Mouse (Mus musculus): Measurements from ENCODE around the gene Dnah5. TPM values are rescaled to one million over a fixed set of nuclear protein-coding genes. Genes with fewer than 3 reads are reported as not detected.

Dnah5 gene
- polyA plus RNA-seq (2016; fragmentation: Nextera tagmentation; extraction: Ambion mirVana): 0.06 and 0.09 TPM in 2 replicates

- no peak for DNase-seq (ENCODE audit: low spot score)
- Histone ChIP-seq H3K9me3 (no peaks in the 10 kb centered on the region), H3K27me3 (ENCODE audit: insufficient read depth, poor library complexity, severe bottlenecking) (no peaks in the 10 kb centered on the region), H3K36me3 (no peaks in the 10 kb centered on the region), H3K4me1 (replicated peaks) (peaks cover 14% of the 10 kb centered on the region; the same call in 1 of the 2 replicates), H3K4me3 (no peak within 1 kb of the TSS), H3K27ac (no peak within 1 kb of the TSS)
- 73% methylated on average over 20 of the region's 20 CpGs for WGBS
Observed at GRCm38 (mm10) chr15:28203111-28204075, at the start of gene Dnah5. Dnah5 (plus strand) TSS chr15:28203752.

DNA sequence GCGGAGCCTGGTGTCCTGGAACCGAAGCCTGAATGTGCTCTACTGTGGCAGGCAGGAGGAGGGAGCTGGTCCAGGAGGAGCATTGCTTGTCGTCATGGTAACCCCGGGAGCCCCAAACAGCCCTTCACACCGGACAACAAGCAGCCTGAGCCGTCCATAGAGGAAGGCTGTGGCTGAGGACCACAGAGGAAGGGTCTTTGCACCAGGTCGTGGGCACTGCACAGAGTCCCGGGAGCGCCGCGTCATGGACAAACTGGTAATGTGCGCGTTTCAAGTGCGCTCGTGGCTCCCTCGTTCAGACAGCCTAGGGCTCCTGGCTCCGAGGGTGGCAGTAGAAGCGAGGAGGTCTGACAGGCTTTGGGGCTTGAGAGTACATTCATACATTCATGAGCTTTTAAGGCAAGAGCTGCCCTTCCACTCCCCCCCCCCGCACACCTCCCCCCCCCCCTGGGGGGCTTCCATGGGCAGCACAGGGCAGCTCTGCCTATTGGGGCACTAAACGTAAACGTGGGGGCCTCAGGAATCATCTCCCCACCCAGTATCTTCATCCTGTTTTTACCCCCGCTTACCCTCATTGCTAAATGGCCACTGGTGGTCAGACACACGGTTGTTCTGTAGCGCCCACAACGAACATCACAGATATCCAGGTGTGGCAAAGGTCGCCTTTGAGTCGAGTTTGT lies 48.6 kb upstream of the Dnah5 start:
- H3K4me3 ChIP-seq: peak overlapping the region; percentile 48
- H3K27ac ChIP-seq: peak overlapping the region; percentile 43; the same call in 1 of the 2 replicates
- peak; percentile 80 for DNase-seq (ENCODE audit: low spot score)
- 5% methylated on average over 27 of the region's 27 CpGs for WGBS
- H3K9me3 ChIP-seq: no peaks in the 10 kb centered on the region
- no peaks in the 10 kb centered on the region for H3K36me3 ChIP-seq
- peaks cover 29% of the 10 kb centered on the region for H3K4me1 ChIP-seq (replicated peaks)
- H3K27me3 ChIP-seq (ENCODE audit: insufficient read depth, poor library complexity, severe bottlenecking): peaks cover 19% of the 10 kb centered on the region; the same call in 1 of the 2 replicates

GRCm38 (mm10) chr15:28158771-28159489 lies 44.6 kb upstream of the Dnah5 start:
- Histone ChIP-seq H3K9me3 (no peaks in the 10 kb centered on the region), H3K4me3 (peak overlapping the region; percentile 52), H3K27me3 (ENCODE audit: insufficient read depth, poor library complexity, severe bottlenecking) (peaks cover 17% of the 10 kb centered on the region; the same call in 1 of the 2 replicates), H3K36me3 (no peaks in the 10 kb centered on the region), H3K27ac (peak overlapping the region; percentile 82), H3K4me1 (replicated peaks) (peaks cover 29% of the 10 kb centered on the region)
- DNase-seq (ENCODE audit: low spot score): peak; percentile 57
- WGBS: 3% methylated on average over 19 of the region's 19 CpGs

GRCm38 (mm10) chr15:28162291-28162690 lies 41.3 kb upstream of the Dnah5 start:
- 91% methylated on average over 2 of the region's 2 CpGs for WGBS

DNA sequence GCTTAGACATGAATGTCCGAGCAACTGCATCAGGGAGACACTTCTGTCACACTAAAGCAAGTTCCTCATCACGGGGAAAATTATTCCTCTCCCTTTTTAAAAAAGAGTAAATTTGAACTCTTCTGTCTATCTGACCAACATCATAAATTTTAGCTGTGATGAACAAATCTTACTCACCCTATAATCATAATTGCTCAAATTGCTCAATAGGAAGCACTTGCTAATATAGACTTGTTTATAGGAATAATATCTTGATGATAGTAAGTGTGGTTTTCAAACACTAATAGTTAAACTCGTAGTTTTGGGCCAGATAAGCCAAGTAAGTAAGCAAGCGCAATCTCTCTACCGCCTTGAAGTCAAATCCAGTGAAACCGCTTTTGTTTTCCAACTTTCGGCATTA lies 38.3 kb upstream of the Dnah5 start:
- Histone ChIP-seq H3K27me3 (ENCODE audit: insufficient read depth, poor library complexity, severe bottlenecking) (no peaks in the 10 kb centered on the region), H3K4me3 (no peak overlapping the region), H3K36me3 (no peaks in the 10 kb centered on the region), H3K4me1 (replicated peaks) (no peaks in the 10 kb centered on the region), H3K9me3 (no peaks in the 10 kb centered on the region), H3K27ac (no peak overlapping the region)
- DNase-seq (ENCODE audit: low spot score): no peak
- WGBS: 89% methylated on average over 7 of the region's 7 CpGs

More at GRCm38 (mm10) chr15:28162291-28162690, 41.3 kb upstream of the Dnah5 start:
- Histone ChIP-seq H3K4me3 (no peak overlapping the region), H3K4me1 (replicated peaks) (peaks cover 14% of the 10 kb centered on the region), H3K27me3 (ENCODE audit: insufficient read depth, poor library complexity, severe bottlenecking) (0 out of 2 replicates have a peak, but pooled peaks cover 2% of the 10 kb centered on the region), H3K36me3 (no peaks in the 10 kb centered on the region), H3K9me3 (no peaks in the 10 kb centered on the region), H3K27ac (no peak overlapping the region)
- DNase-seq (ENCODE audit: low spot score): no peak

DNA sequence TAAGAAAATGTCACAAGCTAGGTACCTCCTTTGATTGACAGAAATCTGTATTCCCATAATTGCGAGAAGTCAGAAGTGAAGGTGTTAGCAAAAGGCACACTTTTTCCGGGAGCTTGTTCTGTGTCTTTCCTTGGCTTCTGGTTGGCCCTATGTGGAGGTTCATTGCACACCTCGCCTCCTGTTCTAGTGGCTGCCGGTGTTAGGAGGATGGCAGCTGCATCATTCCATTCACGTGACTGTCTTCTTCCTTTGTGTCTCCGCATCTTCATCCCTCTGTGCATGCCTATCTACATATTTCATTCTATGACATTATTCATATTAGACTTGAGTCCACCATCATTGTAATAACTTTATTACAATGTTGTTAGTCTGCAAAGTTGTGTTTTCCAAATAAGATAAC lies 37.5 kb upstream of the Dnah5 start:
- 90% methylated on average over 6 of the region's 6 CpGs for WGBS
- H3K27me3 ChIP-seq (ENCODE audit: insufficient read depth, poor library complexity, severe bottlenecking): no peaks in the 10 kb centered on the region

GRCm38 (mm10) chr15:28178951-28179350 lies 24.6 kb upstream of the Dnah5 start:
- no peaks in the 10 kb centered on the region for H3K4me1 ChIP-seq (replicated peaks)
- no peak overlapping the region for H3K4me3 ChIP-seq
- DNase-seq (ENCODE audit: low spot score): no peak
- no peak overlapping the region for H3K27ac ChIP-seq
- 91% methylated on average over 11 of the region's 11 CpGs for WGBS
- no peaks in the 10 kb centered on the region for H3K9me3 ChIP-seq
- no peaks in the 10 kb centered on the region for H3K36me3 ChIP-seq
- H3K27me3 ChIP-seq (ENCODE audit: insufficient read depth, poor library complexity, severe bottlenecking): no peaks in the 10 kb centered on the region

More for the DNA sequence above, 37.5 kb upstream of the Dnah5 start:
- Histone ChIP-seq H3K36me3 (no peaks in the 10 kb centered on the region), H3K4me3 (no peak overlapping the region), H3K4me1 (replicated peaks) (no peaks in the 10 kb centered on the region), H3K27ac (no peak overlapping the region), H3K9me3 (no peaks in the 10 kb centered on the region)
- DNase-seq (ENCODE audit: low spot score): no peak

- H3K27ac ChIP-seq: no peak overlapping the region
- DNase-seq (ENCODE audit: low spot score): no peak
- no peaks in the 10 kb centered on the region for H3K27me3 ChIP-seq (ENCODE audit: insufficient read depth, poor library complexity, severe bottlenecking)
- no peaks in the 10 kb centered on the region for H3K9me3 ChIP-seq
- no peak overlapping the region for H3K4me3 ChIP-seq
- no peaks in the 10 kb centered on the region for H3K4me1 ChIP-seq (replicated peaks)
- 87% methylated on average over 6 of the region's 6 CpGs for WGBS
- no peaks in the 10 kb centered on the region for H3K36me3 ChIP-seq
Observed at GRCm38 (mm10) chr15:28179556-28179955, 24.0 kb upstream of the Dnah5 start.

DNA sequence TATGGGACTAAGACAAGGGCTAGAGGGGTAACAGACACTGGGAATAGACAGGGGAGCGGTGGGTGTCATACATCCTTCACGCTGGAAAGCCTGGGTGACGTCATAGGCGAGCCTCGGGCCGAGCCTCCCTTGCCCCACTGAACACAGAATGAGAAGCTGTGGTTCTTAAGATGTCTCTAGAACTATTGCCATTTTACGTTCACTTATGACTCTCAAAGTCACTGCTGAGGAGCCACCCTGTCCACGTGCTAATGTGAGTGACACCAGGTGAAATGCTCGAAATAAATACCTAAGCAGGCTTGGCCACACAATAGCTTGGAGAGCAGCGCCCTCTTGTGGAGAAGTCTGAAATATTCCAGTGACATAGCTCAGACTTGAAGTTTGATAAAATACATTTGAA lies 21.7 kb upstream of the Dnah5 start:
- H3K27ac ChIP-seq: no peak overlapping the region
- H3K4me3 ChIP-seq: peak overlapping the region; percentile 47
- H3K36me3 ChIP-seq: no peaks in the 10 kb centered on the region
- WGBS: 16% methylated on average over 10 of the region's 10 CpGs
- no peaks in the 10 kb centered on the region for H3K4me1 ChIP-seq (replicated peaks)
- no peaks in the 10 kb centered on the region for H3K9me3 ChIP-seq
- peak; percentile 68 for DNase-seq (ENCODE audit: low spot score)
- no peaks in the 10 kb centered on the region for H3K27me3 ChIP-seq (ENCODE audit: insufficient read depth, poor library complexity, severe bottlenecking)

GRCm38 (mm10) chr15:28182567-28182966 lies 21.0 kb upstream of the Dnah5 start:
- Histone ChIP-seq H3K36me3 (no peaks in the 10 kb centered on the region), H3K4me3 (no peak overlapping the region), H3K27ac (no peak overlapping the region), H3K27me3 (ENCODE audit: insufficient read depth, poor library complexity, severe bottlenecking) (no peaks in the 10 kb centered on the region), H3K4me1 (replicated peaks) (no peaks in the 10 kb centered on the region), H3K9me3 (no peaks in the 10 kb centered on the region)
- no peak for DNase-seq (ENCODE audit: low spot score)
- 67% methylated on average over 3 of the region's 3 CpGs for WGBS

DNA sequence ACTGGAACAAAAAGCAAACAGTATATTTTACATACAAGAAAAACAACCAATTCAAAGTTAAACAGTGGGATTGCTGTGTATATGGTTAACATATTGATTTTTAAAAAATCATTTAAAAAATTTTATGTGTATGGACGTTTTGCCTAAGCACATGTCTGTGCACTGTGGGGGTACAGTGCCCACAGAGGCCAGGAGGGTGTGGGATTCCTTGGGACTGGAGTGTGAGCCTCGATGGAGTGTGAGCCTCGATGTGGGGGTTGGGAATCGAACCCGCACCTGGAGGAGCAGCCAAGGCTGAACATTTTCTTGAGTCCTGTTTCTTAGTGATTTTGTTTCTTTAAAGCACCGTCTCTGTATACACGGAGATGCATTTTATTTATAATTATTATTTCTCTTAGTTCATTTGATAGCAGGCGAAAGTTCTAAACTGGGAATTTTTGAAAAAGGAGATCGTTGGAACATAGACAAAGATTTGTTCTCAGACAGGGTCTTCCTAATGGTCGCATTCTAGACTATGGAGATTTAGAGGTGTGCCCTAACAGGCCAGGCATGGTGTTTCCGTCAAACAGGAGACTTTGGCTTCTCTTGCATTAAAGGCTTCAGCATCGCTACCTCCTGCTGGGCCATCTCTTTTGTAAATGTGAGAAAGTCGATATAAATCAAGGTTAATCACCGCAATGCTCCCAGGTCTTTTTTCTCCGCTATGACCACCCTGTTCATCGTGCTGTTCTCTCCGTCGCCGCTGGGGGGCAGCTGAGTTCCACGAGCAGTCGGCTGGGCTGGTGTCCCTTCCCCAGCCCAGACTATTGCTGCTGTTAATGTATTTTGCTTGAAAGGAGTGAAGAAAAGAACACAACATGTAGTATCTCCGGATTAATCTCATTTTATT lies 15.8 kb upstream of the Dnah5 start:
- Histone ChIP-seq H3K9me3 (no peaks in the 10 kb centered on the region), H3K36me3 (no peaks in the 10 kb centered on the region), H3K27ac (no peak overlapping the region), H3K4me3 (no peak overlapping the region), H3K4me1 (replicated peaks) (0 out of 2 replicates have a peak, but pooled peaks cover 2% of the 10 kb centered on the region), H3K27me3 (ENCODE audit: insufficient read depth, poor library complexity, severe bottlenecking) (no peaks in the 10 kb centered on the region)
- 22% methylated on average over 22 of the region's 22 CpGs for WGBS
- DNase-seq (ENCODE audit: low spot score): peak; percentile 79
